Mouse (Mus musculus): Measurements from ENCODE around the gene Grem1. TPM values are rescaled to one million over a fixed set of nuclear protein-coding genes. Genes with fewer than 3 reads are reported as not detected.

The Grem1 gene
- total RNA-seq (2021), result under 1 TPM; 0.20 TPM
- long read RNA-seq, experiment 1, result 0 reads
- long read RNA-seq, experiment 2, result 0 reads

- DNase-seq, result no peak
Observed at GRCm38 (mm10) chr2:113758311-113759161, at the start of gene Grem1. TSS of gene Grem1 (minus strand) at chr2:113758646.

DNA sequence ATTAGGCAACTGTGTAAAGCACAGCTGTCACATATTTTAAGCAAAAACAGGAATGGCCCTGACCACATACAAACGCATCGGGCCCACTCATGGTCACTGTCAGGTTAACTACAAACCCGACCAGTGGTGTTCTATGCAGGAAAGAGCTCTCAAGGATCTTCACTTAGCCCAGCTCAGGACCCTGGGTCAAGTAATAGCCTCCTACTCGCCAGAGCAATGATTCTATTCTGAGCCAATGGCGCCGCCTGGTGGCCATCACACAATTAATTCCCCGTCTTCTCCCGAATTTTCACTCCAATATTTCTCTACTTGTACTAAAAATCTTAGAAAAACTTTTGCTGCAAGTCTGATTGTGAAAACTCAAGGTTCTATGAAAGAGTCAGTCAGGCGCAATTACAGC, 49.2 kb upstream of the Grem1 start:
- DNase-seq, result peak; percentile 78 to 84

GRCm38 (mm10) chr2:113806851-113807577, 48.6 kb upstream of the Grem1 start:
- DNase-seq, result peak; percentile 62 to 63

GRCm38 (mm10) chr2:113805765-113806164, 47.3 kb upstream of the Grem1 start:
- DNase-seq, result no peak

- DNase-seq, result no peak
Observed at GRCm38 (mm10) chr2:113803753-113804152, 45.3 kb upstream of the Grem1 start.

GRCm38 (mm10) chr2:113800846-113801245, 42.4 kb upstream of the Grem1 start:
- DNase-seq, result no peak

DNA sequence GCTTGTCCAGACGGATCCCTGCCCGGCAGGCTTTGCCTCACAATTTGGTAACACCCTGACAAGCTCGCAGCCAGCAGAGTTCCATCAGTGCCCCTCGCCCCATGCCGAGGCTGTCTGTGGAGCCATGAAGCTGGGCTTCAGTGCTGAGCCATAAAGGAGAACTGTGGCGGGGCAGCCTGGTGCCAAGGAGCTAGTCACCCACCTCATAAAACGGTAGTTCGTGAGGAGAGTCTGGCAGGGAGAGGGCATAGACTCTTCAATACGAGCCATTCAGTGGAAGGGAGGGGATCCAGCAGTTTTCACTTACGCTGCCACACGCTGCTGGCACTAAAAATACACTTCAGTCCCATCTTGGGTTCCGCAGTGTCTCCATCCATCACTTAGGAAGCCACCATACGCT, 40.2 kb upstream of the Grem1 start:
- no peak for DNase-seq

- no peak for DNase-seq
Observed at GRCm38 (mm10) chr2:113795186-113795585, 36.7 kb upstream of the Grem1 start.

DNA sequence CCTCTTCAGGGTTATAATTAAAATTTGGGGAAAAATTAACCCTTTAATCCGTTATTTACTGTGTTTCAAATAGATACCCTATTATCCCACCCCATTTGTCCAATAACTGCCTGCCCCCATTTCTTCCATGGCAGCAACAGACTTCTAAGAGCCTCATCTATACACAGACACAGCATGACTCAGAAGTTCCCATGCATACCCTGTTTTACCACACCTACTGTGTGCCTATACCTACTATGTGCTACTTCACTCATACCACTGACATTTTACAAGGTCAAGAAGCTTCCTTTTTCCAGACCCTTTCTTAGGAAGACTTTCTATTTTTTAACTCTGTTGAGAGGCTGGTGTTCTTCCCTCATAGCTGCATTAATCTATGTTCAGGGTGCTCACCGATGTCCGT, 35.1 kb upstream of the Grem1 start:
- DNase-seq, result no peak

DNA sequence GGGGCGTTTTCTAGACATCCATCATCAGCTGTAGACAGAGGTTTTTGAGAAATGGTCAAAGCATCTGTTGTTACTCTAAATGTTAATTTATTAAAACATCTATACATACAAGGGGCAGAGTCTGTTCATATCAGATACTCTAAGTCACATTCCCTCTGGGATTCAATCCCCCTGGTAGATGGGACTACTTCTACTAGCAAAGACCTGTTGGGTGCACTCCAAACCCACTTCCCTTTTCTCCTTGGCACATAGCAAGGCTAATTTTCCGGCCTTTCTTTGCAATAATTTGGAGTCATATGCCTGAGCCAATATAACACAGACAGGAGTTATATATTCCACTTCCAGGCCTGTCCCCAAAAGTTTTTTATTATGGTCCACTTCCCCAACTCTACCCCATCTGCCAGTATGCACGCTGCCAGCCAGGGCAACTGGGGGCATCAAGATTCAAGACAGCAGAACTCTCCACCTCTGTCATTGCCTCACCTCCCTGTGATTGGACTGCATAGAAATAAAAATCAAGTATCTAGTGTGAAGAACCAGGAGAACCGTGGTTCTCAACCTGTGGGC, 30.5 kb upstream of the Grem1 start:
- DNase-seq, result no peak

- DNase-seq, result no peak
Observed at GRCm38 (mm10) chr2:113787882-113788281, 29.4 kb upstream of the Grem1 start.

- no peak for DNase-seq
Observed at GRCm38 (mm10) chr2:113784851-113785250, 26.4 kb upstream of the Grem1 start.

GRCm38 (mm10) chr2:113781521-113781920, 23.1 kb upstream of the Grem1 start:
- DNase-seq, result no peak

GRCm38 (mm10) chr2:113781107-113781506, 22.7 kb upstream of the Grem1 start:
- no peak for DNase-seq

GRCm38 (mm10) chr2:113779336-113779735, 20.9 kb upstream of the Grem1 start:
- DNase-seq, result no peak

GRCm38 (mm10) chr2:113778036-113778435, 19.6 kb upstream of the Grem1 start:
- DNase-seq, result no peak

GRCm38 (mm10) chr2:113776297-113776696, 17.9 kb upstream of the Grem1 start:
- no peak for DNase-seq

- DNase-seq, result no peak
Observed at GRCm38 (mm10) chr2:113774150-113774805, 15.8 kb upstream of the Grem1 start.

DNA sequence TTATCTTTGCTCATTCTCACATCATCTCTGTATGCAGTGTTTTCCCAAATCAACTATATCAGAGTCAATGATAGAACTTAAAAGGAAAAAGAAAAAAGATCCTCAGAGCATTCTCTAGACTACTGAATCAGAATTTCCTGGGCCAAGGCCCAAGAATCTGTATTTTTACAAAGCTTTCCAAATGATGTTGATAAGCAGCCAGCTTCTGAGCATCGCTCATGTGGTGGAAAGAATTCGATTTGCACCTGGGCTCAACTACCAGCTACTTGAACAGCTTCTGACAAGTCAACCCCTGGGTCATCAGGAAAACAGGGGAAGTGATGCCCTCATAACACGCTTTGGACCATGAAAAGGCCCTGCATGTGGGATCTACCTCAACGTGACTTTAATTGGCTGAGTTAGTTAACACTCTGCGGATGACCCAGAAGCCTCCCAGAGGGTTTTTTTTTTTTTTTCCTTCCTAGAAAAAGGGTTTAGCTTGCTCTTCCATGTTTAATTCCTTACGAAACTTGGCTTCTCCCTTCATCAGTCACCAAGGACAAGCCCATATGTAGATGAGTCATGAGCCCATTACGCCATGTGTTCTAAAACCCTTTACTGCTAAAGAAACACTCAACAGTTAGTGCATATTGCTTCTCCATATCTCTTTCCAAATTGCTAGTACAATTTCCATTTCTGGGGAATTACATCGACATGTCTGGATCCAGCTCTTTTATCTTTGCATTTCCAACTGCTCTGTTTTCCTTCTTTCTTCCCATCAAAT, 10.3 kb upstream of the Grem1 start:
- DNase-seq, result no peak

GRCm38 (mm10) chr2:113765885-113766284, 7.4 kb upstream of the Grem1 start:
- peak in 1 of 2 experiments; percentile 7 for DNase-seq

GRCm38 (mm10) chr2:113764968-113765367, 6.5 kb upstream of the Grem1 start:
- DNase-seq, result no peak

Measured in adrenal gland, postnatal 36 days (tissue).